Mouse (Mus musculus) G1E (cell line): Measurements from ENCODE around the gene Fancc.

Experiments used
- CTCF ChIP-seq: IDR thresholded peaks from 2 replicates; pipeline ENCODE4 v1.5.1; 2012; ENCODE audit warnings: low read depth, low read length, inconsistent platforms, mixed read lengths
- GATA1 ChIP-seq: IDR thresholded peaks from 2 replicates; pipeline ENCODE4 v1.6.1; 2012; ENCODE audit warnings: borderline replicate concordance, low read length, inconsistent platforms, mixed read lengths

- TF ChIP-seq CTCF (no peak), GATA1 (no peak)
These were observed 137.7 kb downstream of the Fancc start for GRCm38 (mm10) chr13:63359393-63359792.
